Mouse (Mus musculus) MN1 (cell line): ENCODE results near the gene Arhgef28.
A peak's percentile ranks its signal among the peaks of the same experiment; 100 is the strongest.

Experiments
- DNase-seq: peaks from one replicate; pipeline ENCODE4 v3.0.0-alpha.2; 2016; ENCODE audit warnings: low spot score

The Arhgef28 gene

DNA sequence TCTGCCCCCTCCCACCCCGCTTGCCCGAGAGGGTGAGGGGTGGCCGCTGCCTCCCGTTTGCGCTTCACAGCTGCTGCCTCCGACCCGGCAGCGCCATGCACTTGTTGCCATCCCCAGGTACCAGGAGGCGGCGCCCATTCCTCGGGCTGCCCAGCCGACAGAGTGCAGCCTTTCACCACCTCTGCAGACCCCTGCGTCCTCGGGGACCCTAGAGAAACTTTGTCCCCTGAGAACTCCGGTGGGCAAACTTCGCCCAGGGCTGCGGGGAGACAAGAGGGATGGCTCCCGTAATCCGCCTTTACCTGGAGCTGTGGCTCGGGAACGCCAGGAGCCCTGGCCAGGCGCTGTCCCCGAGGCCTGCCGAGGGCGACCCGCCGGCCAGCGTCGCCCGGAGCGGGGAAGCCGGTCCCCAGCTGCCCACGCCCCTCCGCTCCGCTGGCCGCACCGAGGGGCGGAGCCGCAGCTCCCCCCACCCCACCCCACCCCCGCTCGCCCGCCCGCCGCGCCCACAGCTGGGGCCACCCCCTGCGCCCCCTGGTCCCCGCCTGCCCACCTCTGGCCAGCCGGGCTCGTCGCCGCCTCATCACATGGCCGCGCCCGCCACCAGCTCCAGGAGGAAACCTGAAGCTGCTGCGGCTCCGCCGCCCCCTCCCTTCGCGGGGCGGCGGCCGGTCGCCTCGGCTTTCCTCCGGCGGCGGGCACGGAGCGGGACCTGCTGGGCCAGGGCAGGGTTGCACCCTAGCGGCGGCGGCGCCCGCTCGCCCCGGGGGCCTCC, at the start of gene Arhgef28:
Gene Arhgef28 (minus strand): TSS at position 669 of the 775 bp plus-strand sequence.
- peak; percentile 90 for DNase-seq

DNA sequence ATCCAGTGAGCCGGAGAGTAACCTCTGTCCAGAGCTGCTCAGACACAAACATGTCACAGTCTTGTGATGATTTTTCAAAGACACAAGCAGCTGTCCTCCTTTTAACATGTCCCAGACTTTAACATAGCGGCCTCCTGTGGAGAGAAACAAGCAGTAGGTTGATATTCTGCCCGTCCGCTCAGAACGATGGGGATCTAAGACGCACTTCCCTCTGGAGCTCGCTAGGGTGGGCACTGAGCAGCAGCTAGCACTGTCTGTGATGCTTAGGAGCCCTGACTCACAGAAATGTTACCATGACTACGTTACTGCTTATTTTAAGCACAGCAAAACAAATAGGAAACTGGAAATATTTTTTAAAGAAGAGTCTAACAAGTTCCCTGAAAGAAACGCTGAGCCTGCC, 48.7 kb upstream of the Arhgef28 start:
- peak; percentile 47 for DNase-seq

DNA sequence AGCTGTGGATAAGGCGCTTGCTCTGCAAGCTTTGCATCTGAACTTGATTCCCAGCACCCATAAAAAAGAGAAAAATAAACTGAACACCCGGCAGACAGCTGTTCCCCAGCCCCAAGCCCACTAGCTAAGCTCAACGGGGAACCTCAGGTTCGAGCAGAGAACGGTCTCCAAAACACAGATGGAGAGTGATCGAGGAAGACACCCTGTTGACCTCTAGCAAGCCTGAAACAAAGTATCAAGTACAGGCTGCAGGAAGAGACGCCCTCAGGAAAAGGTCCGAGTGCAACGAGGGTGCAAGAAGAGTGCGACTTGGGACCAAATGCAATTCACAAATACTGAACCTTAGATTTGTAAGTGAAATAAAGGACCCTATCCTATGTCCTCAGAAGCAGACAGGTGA, 43.4 kb upstream of the Arhgef28 start:
- DNase-seq: no peak

DNA sequence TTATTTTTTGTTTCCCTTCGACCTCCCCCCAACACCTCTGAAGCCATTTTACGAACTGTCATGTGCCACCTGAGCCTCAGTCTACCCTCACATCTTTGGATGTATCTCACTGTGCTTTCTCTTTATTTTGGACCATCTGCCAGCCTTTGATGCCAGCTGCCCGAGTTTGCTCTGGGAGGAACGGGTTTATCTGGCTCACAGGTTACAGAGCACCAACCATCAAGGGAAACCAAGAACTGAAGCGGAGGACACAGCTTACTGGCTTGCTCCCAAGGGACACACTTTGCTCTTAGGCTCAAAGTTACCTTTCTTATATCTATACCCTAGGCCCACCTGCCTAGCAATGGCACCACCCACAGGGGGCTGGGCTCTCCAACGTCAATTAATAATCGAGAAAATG, 39.1 kb upstream of the Arhgef28 start:
- DNase-seq: no peak

DNA sequence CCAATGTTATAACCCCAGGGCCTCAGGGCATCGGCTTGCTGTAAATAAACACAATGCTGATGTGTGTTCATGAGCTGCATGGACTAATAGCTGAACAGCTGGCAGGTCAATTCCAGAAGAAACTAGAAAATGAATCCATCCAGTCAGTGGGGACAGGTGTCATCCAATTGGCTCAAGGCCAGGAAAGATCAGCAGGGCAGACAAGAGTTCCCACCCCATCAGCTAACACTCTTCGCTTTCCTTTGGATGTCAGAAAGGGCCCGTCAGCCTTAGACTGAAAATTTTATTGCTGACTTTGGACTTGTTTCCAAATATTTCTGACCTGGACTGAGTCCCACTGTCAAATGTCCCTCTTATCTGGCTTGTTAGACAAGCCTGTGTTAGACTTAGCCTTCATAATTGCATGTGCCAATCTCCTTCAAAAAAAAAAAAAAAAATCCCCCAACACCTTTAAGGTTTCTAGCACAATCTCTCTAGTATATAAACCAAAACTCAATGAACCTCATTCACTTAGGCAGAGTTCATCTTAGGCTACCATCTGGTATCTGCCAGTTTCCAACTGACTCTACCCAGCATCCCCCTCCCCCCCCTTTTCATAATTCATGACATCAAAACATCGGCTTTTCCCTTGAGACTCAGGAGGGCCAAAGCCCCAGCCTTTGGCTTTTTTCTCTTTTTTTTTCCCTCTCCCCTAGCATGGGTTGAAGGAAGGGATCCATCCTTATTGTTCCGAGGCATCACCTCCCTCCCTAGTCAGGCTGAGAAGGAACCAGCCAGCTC, 38.5 kb upstream of the Arhgef28 start:
- DNase-seq: no peak

DNA sequence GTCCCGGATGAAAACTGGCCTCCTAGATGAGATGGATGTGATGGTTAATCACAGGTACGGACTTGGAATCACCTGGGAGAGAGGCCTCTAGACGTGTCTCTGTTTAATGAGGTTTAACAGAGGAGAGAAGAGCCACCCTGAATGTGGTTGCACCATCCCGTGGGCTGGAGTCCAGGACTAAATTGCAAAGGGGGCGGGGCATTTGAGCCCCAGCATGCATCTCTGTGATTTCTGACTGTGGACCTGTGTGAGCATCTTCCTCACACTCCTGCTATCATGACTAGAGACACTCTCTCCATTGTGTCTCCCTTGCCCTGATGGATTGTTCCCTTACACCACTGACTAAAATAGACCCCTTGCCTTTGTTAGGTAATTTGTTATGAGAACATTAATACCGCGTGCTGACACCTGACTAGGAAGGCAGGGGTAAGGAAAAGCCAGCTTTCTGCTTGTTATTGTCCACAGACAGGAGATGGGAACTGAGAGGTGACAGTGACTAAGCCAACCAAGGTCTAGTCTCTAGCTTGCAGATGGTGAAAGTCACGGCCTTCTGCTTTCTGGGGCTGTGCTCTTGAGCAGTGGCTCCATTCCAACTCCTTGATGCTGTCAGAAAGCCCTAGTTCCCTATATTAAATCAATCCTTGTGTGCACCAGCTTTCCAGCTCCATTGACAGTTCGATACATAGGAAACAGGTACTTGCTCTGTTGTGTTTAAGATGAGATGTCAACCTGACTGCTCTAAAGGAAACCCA, 35.5 kb upstream of the Arhgef28 start:
- DNase-seq: peak; percentile 40

DNA sequence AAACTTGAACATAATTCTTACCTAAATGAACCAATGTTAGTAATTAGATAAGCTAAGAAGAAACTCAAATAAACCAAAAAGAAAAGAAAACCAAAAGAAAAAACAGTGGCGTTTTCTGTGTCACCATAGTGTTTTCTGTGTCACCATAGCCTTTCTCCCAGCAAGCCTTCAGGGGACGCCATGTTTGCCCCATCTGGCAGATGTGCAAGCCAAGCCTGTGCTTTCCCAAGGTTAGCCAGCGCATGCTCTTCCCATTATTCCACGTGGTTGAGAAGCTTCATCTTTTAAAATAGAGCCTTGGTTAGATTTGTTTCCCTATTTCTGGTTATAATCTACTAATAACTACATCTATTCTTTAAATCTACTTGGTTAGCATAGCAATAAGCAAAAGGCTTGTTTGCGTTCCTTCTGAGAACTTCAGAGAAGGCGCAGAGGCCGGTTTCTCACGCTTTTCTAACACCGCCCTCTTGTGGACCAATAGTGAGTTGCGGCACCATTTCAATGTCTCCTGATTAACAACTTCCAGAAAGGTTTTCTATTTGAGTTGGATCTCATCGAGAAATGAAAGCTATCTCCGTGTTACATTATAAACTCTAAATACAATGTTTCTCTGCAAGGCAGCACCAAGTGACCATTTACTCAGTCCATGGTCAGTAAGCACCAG, 33.9 kb upstream of the Arhgef28 start:
- peak; percentile 80 for DNase-seq

DNA sequence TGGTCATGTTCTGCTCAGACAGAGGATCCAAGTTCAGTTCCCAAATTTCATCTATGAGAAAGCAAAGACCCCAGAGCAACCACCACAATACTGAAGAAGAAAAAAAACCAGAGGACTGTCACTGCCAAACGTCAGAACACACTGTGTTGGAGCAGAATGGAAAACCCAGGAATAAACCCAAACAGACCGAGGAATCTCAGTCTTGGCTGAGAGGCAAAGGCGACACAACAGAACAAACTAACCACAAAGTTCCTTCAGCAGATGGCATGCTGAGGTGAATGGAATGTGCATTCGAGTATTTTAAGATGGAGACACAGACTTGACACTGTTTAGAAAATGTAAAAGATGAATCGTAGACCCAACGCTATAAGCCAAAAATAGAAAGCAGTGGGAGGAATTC, 29.2 kb upstream of the Arhgef28 start:
- no peak for DNase-seq

DNA sequence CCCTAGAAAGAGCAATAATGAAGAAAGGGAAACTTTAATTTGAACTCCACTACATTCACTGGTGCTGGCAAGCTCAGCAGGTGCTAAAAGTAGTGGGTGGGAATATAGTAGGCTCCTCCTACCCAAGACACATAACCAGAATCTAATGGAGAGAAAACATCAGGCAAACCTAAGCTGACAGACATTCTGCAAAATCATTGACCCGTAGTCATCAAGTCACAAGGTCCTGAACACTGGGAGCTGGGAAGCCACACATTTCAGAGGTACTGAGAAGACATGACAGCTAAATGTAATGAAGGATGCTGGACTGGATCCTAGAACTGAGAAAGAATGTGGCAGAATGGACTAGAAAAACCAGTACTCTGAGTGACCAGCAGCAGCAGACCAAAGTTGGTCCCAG, 24.3 kb upstream of the Arhgef28 start:
- no peak for DNase-seq

DNA sequence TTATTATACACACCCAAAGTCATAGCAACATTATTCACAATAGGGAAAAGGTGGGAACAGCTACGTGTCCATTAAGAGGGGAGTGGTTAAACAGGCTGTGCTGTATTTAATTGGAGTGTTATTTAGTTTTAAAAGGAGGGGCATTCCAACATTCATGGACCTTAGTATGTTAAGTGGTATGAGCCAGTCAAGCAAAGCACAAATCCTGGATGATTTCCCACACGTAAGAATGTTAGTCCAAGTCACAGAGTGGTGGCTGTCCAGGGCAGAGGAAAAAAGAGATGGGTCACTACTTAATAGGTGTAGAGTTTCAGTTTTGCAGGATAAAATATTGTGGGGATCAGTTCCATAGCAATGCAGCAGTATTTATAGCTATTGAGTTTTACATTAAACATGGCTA, 20.0 kb upstream of the Arhgef28 start:
- DNase-seq: no peak

DNA sequence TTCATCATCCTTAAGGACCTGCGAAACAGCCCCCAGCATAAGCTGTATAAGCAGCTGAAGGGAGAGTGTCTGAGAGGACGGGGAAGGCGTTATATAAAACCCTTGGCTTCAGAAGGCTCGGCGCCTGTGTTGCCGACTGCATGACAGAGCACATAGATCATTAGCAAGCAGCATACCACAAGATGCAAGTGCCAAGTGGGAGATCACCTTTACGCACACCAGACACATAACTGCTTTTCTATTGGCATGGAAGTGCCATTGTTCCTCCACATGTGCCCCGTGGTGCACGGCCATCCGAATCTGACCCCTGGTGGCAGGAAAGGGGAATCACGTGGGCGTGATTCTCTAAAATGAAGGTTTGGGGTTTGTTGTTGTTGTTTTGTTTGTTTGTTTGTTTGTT, 16.6 kb upstream of the Arhgef28 start:
- peak; percentile 61 for DNase-seq

DNA sequence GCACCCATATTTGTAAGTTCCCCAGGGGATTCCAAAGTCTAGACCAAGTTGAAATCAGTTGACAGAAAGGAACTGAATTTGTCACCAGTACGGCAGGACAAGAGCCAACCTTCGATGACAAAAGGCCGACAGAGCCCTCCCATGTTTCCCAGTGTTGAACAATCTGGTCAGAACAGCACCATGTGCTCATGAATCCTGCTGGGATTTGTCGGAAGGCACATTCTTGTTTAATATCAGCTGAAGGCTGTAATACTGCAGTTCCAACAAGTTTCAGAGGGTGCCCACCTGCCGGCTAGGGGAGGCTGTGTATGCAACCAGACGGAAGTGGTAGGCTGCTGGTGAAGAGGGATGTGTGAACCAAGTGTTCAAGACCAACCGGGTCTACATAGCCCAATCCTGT, 3.9 kb upstream of the Arhgef28 start:
- DNase-seq: no peak

DNA sequence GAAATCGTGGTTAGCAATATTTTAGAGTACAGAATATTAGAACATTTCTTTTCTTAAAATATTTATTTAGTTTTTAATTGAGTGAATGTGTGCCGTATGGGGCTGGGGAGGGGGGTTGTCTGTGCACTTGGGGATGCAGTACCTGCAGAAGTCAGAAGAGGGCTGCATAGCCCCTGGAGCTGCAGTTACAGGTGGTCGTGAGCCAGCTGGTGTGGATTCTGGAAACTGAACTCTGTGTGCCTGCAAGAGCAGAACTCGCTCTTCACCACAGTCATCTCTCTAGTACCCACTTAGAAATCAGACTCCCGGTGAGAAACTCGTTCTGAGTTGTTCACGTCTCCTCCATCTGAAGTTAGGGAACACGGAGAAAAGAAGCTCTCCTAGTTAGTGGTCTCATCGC, 2.6 kb upstream of the Arhgef28 start:
- DNase-seq: peak; percentile 32

DNA sequence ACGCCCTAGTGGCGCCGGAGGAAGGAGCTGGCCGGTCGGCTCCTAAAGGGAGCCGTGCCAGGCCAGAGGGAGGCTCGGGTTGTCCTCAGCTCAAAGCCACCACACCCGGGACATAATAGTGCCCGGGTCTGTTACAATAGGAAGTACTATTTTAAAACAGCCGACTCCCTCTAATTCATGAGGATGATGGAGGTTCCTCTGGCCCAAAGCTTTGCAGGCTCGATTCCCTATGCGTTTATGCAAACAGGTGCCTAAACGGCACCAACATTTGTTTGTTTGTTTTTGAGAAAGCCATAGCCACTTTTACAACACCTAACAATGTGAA, 269 bp upstream of the Arhgef28 start:
- no peak for DNase-seq

DNA sequence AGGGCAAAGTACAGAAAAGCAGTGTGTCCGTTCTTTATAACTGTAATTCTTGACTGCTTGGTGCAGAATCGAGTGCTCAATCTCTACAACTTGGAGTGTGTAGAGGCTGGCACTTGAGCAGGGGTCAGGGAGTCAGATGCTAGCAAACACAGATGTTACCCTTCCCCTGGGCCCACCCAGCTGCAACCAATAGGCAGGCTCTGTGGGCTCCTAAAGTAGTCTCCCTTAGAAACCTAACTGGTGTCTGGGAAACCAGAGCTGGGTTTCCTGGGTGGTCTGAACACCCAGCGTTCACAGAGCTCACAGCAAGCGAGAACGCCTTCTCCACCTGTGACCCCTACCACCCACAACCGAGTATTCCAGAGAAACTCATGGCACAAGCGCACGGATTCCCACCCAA, 1.1 kb downstream of the Arhgef28 start:
- DNase-seq: peak; percentile 47

DNA sequence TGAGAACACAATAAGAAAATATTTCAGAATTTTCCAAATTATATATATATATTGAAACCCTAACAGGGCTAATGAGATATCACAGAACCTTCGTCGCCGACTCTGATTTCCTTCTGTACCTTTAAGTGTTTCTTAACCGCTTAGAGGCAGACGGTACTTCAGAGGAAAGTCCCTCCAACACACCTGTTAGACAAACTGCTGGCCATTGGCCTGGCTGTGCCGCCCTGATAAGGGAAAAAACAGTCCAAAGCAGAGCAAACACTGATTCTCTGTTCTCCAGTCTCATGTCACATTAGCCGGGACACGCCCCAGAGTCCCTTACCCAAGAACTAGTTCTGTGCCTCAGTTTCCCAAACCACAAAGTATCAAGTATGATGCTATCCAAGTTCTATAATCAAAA, 1.9 kb downstream of the Arhgef28 start:
- DNase-seq: no peak

DNA sequence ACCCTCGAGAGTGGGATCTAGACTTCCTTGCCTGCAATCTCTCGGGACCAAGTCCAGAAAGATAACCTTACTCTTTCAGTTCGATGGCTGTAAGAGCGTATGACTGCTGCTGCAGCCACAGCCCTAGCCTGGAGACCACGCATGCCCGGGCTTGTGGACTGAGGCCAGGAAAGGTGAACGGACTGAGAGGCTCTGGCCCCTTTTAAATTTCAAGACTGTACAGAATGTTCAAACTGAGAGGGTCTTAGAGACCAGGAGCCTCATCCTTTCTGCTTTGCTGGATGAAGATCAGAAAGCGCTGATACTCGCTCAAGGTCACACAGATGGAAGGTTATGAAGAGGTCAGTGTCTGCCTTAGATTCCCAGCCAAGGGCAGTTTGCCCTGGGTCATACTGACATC, 4.8 kb downstream of the Arhgef28 start:
- no peak for DNase-seq

DNA sequence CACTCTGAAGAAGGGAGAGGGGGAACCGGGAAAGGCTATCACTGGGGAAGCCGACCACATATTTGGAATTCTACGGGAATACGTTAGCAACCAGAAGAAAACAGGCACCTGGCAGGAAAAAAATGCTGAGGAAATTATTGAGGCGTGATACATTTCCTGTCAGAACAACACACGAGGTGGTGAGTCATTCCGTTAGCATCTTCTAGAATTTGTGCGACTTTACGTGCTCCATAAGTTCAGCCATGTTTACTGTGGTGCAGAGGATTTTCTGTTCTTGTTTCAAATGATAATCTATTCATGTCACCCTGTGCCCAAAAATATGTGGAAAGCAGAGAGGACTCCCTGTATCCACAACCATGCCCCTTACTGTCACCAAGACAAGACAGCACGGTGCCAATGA, 13.6 kb downstream of the Arhgef28 start:
- DNase-seq: no peak

DNA sequence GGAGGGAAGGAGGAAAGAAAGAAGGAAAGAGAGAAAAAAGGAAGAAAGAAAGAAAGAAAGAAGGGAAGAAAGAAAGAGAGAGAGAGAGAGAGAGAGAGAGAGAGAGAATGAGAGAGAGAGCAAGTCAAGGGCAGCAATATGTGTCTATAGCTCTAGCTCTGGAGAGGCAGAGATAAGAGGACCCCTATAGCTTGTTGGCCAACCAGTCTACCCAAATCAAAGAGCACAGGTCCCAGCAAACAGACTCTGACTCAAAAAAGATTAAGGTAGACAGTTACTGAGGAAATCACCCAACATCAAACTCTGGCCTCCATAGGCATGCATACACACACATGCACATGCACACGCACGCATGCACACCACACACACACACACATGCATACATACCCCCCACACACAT, 17.7 kb downstream of the Arhgef28 start:
- DNase-seq: no peak

DNA sequence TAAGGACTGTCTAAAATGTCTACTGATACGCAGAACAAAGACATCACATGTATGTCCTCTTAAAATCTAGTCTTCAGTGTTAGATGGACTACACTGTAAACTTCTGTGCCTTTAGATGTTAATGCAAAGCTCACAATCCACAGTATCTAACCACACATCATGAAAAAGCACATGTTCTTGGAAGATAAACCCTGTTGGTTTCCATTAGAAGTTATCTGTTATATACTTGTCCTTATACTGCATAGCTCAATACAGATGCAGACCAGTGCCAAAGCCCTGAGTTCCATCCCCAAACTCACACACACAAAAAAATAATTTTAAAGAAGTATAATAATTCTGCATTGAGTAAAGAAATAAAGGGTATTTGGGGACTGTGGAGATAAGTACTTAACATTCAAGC, 18.3 kb downstream of the Arhgef28 start:
- no peak for DNase-seq

DNA sequence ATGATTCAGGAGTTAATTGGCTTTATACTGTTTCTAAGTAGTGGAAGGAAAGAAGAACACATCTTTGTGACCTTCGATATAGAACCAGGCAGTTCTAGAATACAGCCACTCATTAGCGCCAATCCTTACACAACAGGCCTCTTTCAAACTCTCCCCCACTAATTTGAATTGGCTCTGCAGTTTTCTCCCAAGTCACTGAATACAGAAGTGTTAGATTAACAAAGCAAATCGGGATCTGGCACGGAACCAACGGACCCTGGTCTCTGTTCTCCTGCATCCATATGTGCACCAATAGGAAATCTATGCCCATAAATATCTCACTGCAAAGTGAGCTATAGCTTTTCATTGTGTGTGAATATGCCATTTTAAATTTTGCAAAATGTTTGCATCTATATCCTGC, 20.1 kb downstream of the Arhgef28 start:
- DNase-seq: peak; percentile 42

DNA sequence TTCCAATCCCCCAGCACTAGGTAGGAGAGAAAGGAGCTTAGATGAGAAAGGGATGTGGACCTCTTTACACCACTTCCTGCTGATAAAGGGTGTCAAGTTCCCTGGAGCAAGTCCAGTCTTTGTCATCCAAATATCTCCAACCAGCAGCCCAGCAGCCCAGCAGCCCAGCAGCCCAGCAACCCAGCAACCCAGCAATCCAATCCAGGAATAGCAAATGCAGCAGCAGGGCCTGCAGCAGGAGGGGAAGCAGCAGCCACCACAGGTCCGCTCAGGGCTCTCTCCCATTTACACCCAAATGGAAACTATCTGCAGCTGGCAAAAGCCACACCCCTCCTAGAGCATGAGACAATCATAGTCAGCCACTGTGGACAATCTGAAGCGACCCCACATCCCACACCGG, 21.6 kb downstream of the Arhgef28 start:
- peak; percentile 34 for DNase-seq
